Mouse (Mus musculus) left cerebral cortex, postnatal 25 days (tissue): ENCODE data around the gene Zc3h4. TPM values are rescaled to one million over a fixed set of nuclear protein-coding genes. Genes with fewer than 3 reads are reported as not detected.

Experiments used
- DNase-seq, 2 experiments: peaks; one replicate each; pipeline ENCODE4 v3.0.0; 2022; ENCODE audit warnings: low spot score in 2 of 2, mixed read lengths in 1 of 2
- intact Hi-C: fragments of 180-260 bp; cut with DNase I; formaldehyde crosslinking; loops from one replicate; pipeline ENCODE4 v1.15.1; 2025
- total RNA-seq, 2 experiments: library from RNA; stranded (reverse); gene quantifications; 2 replicates each; pipeline ENCODE4 v1.2.3; 2021

The Zc3h4 gene
- total RNA-seq, 2 experiments from 2014 or later, result 58.6 to 58.8 TPM

DNA sequence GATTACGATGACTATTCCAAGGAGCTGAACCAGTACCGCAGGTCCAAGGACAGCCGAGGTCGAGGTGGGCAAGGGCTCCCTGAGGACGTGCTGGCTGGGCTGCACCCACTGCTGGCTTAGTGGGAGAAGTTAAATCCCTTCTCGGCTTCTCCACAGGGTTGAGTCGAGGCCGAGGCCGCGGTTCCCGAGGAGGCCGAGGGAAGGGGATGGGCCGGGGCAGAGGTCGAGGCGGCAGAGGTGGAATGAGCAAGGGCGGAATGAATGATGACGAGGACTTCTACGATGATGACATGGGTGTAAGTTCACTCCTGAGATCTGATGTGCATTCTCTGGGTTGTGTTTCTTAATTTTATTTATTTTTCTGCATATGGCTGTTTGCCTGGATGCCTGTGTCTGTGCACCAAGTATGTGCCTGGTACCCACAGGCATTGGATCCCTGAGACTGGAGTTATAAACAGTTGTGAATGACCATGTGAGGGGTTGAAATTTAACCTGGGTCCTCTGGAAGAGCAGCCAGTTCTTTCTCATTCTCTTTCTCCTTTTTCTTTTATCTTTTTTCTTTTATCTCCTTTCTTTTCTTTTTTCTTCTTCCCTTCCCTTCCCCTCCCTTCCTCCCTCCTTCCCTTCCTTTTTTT lies 21.6 kb downstream of the Zc3h4 start:
- intact Hi-C loops, result no loop called here
- no peak for DNase-seq

DNA sequence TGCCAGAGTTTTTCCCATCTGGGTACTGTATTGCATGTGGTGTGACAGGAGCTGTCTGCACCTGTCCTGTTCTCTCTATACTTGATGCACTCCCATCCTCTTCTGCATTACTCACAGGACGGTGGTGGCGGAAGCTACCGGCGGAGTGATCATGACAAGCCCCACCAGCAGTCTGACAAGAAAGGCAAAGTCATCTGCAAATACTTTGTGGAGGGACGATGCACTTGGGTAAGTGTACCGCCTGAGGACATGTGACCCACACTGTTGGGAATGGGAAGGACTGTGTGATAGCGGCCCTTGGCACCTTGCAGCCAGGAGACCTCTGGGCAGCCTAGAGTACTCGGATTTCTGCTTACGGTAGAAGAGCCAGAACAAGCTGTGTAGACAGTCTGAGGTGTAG lies 23.0 kb downstream of the Zc3h4 start:
- DNase-seq, result no peak
- intact Hi-C loops, result no loop called here

GRCm38 (mm10) chr7:16425721-16426120 lies 25.0 kb downstream of the Zc3h4 start:
- intact Hi-C loops, result loop anchor here (1.0 kb wide), 1 partner anchor 30 kb away; no protein-coding TSS in a partner anchor
- no peak for DNase-seq

DNA sequence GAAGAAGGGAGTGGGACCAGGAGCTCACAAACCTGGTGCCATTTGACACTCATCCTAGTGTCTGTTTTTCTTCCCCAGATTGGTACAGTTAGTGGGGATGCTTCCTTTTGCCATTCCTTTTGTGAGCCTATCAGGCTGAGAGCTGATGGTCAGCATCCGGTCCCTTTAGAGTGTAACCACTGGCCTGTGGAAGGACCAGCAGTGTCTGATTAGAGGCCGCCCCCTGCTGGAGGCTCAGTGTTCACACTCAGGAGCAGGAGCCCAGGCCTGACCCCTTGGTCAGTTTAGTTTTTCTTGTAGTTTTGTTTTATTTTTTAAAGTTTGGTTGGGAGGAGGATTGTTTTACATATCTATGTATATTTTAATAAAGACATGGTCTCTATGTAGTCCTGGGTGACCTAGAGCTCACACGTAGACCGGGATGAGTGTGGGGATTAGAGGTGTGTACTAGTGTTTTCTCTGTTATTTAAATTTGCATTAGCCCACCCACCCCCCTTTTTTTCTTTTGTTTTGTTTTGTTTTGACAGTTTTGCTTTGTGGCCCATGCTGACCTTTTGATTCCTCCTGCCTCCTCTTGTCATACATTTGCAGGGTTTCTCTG lies 25.5 kb downstream of the Zc3h4 start:
- intact Hi-C loops, result loop anchor here (1.0 kb wide), 1 partner anchor 31 kb away; no protein-coding TSS in a partner anchor

GRCm38 (mm10) chr7:16433352-16433971 lies 32.8 kb downstream of the Zc3h4 start:
- no peak for DNase-seq
- intact Hi-C loops, result no loop called here

More for the DNA sequence above, 25.5 kb downstream of the Zc3h4 start:
- DNase-seq, result peak; percentile 54 to 68

DNA sequence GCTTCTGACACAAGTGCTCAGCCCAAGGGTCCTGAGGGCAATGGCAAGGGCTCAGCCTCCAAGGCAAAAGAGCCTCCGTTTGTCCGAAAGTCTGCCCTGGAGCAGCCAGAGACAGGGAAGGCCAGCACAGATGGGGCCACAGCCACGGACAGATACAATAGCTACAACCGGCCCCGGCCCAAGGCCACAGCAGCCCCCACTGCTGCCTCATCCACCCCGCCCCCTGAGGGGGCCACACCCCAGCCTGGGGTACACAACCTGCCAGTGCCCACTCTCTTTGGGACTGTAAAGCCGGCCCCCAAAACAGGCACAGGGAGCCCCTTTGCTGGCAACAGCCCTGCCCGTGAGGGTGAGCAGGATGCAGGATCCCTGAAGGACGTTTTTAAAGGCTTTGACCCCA lies 34.4 kb downstream of the Zc3h4 start:
- intact Hi-C loops, result no loop called here
- DNase-seq, result no peak

- intact Hi-C loops, result no loop called here
- DNase-seq, result no peak
These were observed 40.5 kb downstream of the Zc3h4 start for GRCm38 (mm10) chr7:16441241-16441640.

GRCm38 (mm10) chr7:16451656-16452055 lies 50.9 kb downstream of the Zc3h4 start:
- no peak for DNase-seq
- intact Hi-C loops, result no loop called here

GRCm38 (mm10) chr7:16452587-16453073 lies 51.9 kb downstream of the Zc3h4 start, which contains the start of gene Tmem160:
Tmem160 (plus strand) TSS chr7:16452779.
- DNase-seq, result peak; percentile 89 to 98
- intact Hi-C loops, result no loop called here

DNA sequence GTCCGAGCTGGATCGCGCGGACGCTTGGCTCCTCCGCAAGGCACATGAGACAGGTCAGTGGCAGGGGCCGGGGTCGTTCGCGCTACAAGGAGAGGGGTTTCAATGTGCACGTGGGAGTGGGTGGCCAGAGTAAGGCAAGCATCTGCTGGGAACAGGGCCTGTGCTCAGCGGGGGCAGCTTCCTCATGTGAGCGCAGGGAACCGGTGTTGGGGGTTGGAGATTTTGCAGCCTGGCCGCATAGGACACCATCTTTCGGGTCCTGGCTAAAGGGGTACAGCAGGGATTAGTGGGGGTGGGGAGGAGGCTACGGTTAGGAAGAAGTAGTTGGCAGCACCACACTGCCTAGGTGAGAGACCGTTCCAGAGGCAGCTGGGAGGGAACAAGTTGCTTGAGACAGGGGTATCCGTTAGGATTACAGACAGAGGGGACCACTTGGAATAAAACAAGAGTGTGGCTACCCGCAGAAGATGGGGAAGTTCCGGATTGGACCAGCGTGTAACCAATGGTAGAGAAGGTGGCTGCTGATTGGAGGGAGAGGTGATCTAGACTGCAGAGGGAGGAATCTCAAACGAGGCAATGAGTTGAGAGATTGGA lies 52.5 kb downstream of the Zc3h4 start:
- intact Hi-C loops, result no loop called here
- peak; percentile 66 to 90 for DNase-seq

- intact Hi-C loops, result no loop called here
- no peak for DNase-seq
These were observed 54.3 kb downstream of the Zc3h4 start for GRCm38 (mm10) chr7:16455016-16455415.

DNA sequence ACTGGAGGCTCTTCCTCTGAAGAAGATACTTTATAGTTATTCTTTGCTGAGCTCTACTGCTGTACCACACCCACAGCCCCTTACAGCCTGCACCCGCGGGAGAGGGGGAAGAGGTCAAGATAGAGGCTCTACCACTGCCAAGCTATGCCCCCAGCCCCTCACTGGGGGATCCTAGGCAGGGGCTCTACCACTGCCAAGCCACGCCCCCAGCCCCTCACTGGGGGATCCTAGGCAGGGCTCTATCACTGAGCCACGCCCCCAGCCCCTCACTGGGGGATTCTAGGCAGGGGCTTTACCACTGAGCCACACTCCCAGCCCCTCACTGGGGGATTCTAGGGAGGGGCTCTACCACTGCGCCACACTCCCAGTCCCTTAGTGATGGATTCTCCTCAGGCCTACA lies 55.6 kb downstream of the Zc3h4 start:
- intact Hi-C loops, result no loop called here
- no peak for DNase-seq

DNA sequence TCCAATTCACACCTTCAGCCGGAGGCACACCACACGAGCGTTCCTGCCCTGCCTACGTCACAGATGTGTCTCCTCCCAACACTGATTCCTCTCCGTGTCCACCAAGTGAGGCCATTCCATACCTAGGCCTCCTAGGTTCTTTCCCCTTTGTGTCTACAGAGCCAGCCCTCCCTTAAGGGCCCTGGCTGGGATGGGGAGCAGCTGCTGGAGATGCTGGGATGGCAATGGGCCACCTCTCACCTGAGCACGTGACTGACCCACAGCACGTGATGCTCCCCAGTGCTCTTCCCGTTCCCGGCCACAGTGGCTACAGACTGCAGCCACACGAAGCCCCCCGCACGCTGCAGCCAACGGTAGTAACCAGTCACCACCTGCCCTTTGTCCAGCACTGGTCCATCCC lies 59.9 kb downstream of the Zc3h4 start:
- intact Hi-C loops, result no loop called here

GRCm38 (mm10) chr7:16461151-16461550 lies 60.4 kb downstream of the Zc3h4 start:
- no peak for DNase-seq
- intact Hi-C loops, result no loop called here

More for the DNA sequence above, 59.9 kb downstream of the Zc3h4 start:
- DNase-seq, result no peak

DNA sequence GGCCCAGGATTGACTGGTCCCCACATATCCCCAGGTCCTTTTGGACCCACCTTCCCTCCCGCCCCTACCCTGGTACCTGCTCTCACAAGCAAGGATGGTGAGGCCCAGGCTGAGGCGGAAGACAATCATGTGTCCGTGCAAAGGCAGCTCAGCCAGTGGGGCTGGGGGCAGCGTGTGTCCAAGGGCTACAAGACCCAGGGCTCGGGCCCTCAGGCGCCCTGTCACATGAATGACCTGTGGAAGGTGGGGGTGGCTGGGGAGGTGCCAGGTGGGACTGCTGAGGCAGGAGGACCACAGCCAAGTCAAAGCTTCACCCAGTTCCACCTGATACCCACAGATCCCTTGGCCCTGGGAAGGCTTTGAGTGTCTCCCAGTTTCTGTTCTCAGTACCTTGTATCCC lies 61.0 kb downstream of the Zc3h4 start:
- DNase-seq, result no peak
- intact Hi-C loops, result no loop called here

DNA sequence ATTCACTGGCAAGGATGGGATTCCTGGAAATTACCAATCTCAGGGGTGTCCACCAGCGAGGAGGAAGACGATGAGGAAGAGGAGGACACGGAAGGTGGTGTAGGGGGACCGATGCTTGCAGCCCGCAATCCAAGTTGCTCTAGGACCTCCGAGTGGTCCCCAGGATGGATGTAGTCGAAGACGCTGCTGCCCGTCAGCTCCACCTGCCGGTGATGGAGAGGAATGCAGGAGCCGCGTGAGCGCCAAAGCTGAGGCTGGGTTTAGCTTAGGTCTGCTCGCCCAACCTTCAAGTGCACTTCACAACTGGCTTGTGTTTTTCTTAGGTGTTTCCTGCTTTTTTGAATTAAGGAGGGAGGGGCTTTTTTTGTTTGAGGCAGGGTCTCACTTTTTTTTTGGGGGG lies 62.5 kb downstream of the Zc3h4 start:
- peak; percentile 80 to 81 for DNase-seq
- intact Hi-C loops, result loop anchor here (1.0 kb wide), 1 partner anchor 67 kb away; no protein-coding TSS in a partner anchor

DNA sequence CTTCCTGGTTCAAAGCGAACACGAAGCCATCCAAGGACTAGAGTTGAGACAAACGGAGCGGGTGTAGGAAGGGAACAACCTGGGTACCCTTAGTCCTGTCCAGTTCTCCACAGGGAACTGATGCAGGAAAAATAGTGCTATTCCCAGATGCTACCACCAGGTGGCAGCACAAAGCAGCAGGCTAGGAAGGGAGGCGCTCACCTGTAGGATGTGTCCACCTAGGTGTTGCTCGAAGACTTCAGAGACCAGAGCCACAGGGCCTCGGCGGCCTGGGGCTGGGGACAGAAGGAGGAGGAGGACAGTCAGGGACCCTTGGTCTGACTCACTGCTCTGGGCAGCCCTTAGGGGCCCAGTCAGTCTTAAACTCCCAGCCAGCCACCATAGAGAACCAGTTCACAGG lies 64.5 kb downstream of the Zc3h4 start:
- intact Hi-C loops, result loop anchor here (2.0 to 5.0 kb wide), 2 partner anchors 78 to 154 kb away; partner anchors contain the start of gene Sae1
- peak; percentile 55 to 66 for DNase-seq

DNA sequence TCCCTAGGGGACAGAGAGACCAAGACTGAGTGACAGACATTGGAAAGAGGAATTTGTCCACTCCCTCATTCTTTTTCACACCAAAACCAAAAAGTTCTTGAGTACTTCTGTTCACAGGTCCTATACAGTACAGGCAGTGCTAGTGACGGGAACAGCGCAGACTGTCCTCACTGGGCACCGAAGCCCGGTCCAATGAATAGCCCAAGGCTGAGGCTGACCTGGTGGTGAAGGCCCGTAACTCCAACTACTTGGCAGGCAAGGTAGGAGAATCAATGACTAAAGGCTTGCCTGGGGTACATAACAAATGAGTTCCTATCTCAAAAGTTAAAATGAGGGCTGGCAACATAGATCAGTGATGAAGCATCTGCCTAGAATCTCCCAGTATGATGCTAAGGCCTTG lies 64.9 kb downstream of the Zc3h4 start:
- intact Hi-C loops, result loop anchor here (2.0 to 5.0 kb wide), 2 partner anchors 78 to 153 kb away; partner anchors contain the start of gene Sae1
- DNase-seq, result no peak

GRCm38 (mm10) chr7:16466565-16466964 lies 65.9 kb downstream of the Zc3h4 start:
- intact Hi-C loops, result loop anchor here (5.0 kb wide), 1 partner anchor 79 kb away; the partner anchor contains the start of gene Sae1
- DNase-seq, result no peak

GRCm38 (mm10) chr7:16468115-16468514 lies 67.4 kb downstream of the Zc3h4 start:
- intact Hi-C loops, result loop anchor here (5.0 kb wide), 1 partner anchor 81 kb away; the partner anchor contains the start of gene Sae1

More at GRCm38 (mm10) chr7:16468115-16468514, 67.4 kb downstream of the Zc3h4 start:
- no peak for DNase-seq
